Comparison of ENCODE assay signal across 35 mouse cellular contexts in genomic region chr3:146571341-146571740, GRCm38 (mm10). TPM values are rescaled to one million over a fixed set of nuclear protein-coding genes. Genes with fewer than 3 reads are reported as not detected.
DNase-seq lines count a peak whose midpoint lies in the region; ATAC-seq and TF ChIP-seq lines count a peak whose summit lies in the region.
"Had no signal": no experiment of that assay in that cellular context is flagged by ENCODE, and none has a peak within 500 bp of the region (broad histone marks: within the 10 kb centered on the region; RNA-seq: fewer than 3 reads in every experiment).

No protein-coding gene starts in this region.

- WGBS in lung, embryonic 14.5 days, result 52% methylated on average over 1 of the region's 1 CpGs
- 54% methylated on average over 1 of the region's 1 CpGs for WGBS in liver, postnatal 0 days (ENCODE audit: insufficient replicate concordance)

- no peak for TF ChIP-seq CTCF in lung, embryonic 14.5 days (IDR thresholded peaks at IDR 0.05; ENCODE audit: low read depth)
- TF ChIP-seq CTCF in liver, postnatal 0 days (IDR thresholded peaks at IDR 0.05; ENCODE audit: low read depth), result no peak

- no peak overlapping the region for H3K4me3 ChIP-seq in lung, embryonic 14.5 days (ENCODE audit: low read depth, low read length)
- H3K4me3 ChIP-seq in liver, postnatal 0 days (ENCODE audit: low read depth, low read length), result no peak overlapping the region
- H3K4me3 ChIP-seq: heart, embryonic 12.5 days; limb, embryonic 10.5 days; neural tube, embryonic 15.5 days had no signal

- no peak overlapping the region for H3K4me2 ChIP-seq in lung, embryonic 14.5 days
- H3K4me2 ChIP-seq in liver, postnatal 0 days (ENCODE audit: low read depth, low read length), result no peak overlapping the region
- H3K4me2 ChIP-seq: heart, embryonic 12.5 days; midbrain, embryonic 11.5 days; neural tube, embryonic 15.5 days had no signal

- TF ChIP-seq EP300 in liver, postnatal 0 days (IDR thresholded peaks at IDR 0.05; ENCODE audit: low read depth), result no peak

- no peak overlapping the region for H3K9ac ChIP-seq in lung, embryonic 14.5 days
- H3K9ac ChIP-seq in liver, postnatal 0 days (replicated peaks), result no peak overlapping the region
- H3K9ac ChIP-seq: heart, embryonic 12.5 days; liver, embryonic 14.5 days; neural tube, embryonic 15.5 days had no signal

- no peaks in the 10 kb centered on the region for H3K27me3 ChIP-seq in lung, embryonic 14.5 days (ENCODE audit: insufficient read depth, low read length)
- H3K27me3 ChIP-seq in liver, postnatal 0 days (ENCODE audit: insufficient read depth, low read length), result no peaks in the 10 kb centered on the region
- H3K27me3 ChIP-seq: heart, embryonic 12.5 days; neural tube, embryonic 15.5 days had no signal

- no peaks in the 10 kb centered on the region for H3K9me3 ChIP-seq in lung, embryonic 14.5 days (ENCODE audit: low read depth, low read length)
- no peaks in the 10 kb centered on the region for H3K9me3 ChIP-seq in liver, postnatal 0 days (ENCODE audit: low read length)
- H3K9me3 ChIP-seq: heart, embryonic 12.5 days; limb, embryonic 10.5 days; neural tube, embryonic 15.5 days had no signal

- H3K36me3 ChIP-seq in lung, embryonic 14.5 days (ENCODE audit: insufficient read depth), result no peaks in the 10 kb centered on the region
- H3K36me3 ChIP-seq in liver, postnatal 0 days (replicated peaks; ENCODE audit: insufficient read depth, low read length), result no peaks in the 10 kb centered on the region
- H3K36me3 ChIP-seq: heart, embryonic 12.5 days; limb, embryonic 10.5 days; neural tube, embryonic 15.5 days had no signal

- no peak for ATAC-seq in lung, embryonic 14.5 days (ENCODE audit: insufficient read depth)
- ATAC-seq in liver, postnatal 0 days, result peak; percentile 25; the same call in 1 of the 2 replicates
- no peak for ATAC-seq in erythroid progenitor cell, adult 5-6 weeks (replicated peaks; ENCODE audit: low FRiP score, poor library complexity, severe bottlenecking)
- ATAC-seq: hindbrain, postnatal 0 days; intestine, embryonic 16.5 days had no signal

- no peaks in the 10 kb centered on the region for H3K4me1 ChIP-seq in lung, embryonic 14.5 days (ENCODE audit: insufficient read depth)
- peaks cover 5% of the 10 kb centered on the region; the same call in 1 of the 2 replicates for H3K4me1 ChIP-seq in liver, postnatal 0 days (ENCODE audit: insufficient read depth)
- H3K4me1 ChIP-seq: neural tube, embryonic 15.5 days had no signal

- peak; percentile 10 for DNase-seq in adrenal gland, postnatal 14 days
- no peak for DNase-seq in adrenal gland, postnatal 4 days (ENCODE audit: low spot score in 2 of 2)
- peak; percentile 4 for DNase-seq in lung, embryonic 14.5 days
- no peak for DNase-seq in lung, postnatal 36 days
- DNase-seq in NIH3T3 (ENCODE audit: low read depth), result peak; percentile 65
- DNase-seq in liver, postnatal 0 days, result no peak
- no peak for DNase-seq in T-cell, adult 2 months (ENCODE audit: low spot score)
- DNase-seq: adrenal gland, postnatal 10 days; cerebellum, adult 9-11 months; embryo, embryonic 11 days; gastrocnemius, postnatal 14 days; heart, adult 18-20 months; heart, postnatal 10 days; kidney, adult 9 months; kidney, postnatal 14 days; thymus, adult 2 months had no signal

- no peak overlapping the region for H3K27ac ChIP-seq in lung, embryonic 14.5 days (ENCODE audit: low read depth)
- H3K27ac ChIP-seq in liver, postnatal 0 days (ENCODE audit: low read depth), result peak overlapping the region; percentile 72
- H3K27ac ChIP-seq: hindbrain, postnatal 0 days; limb, embryonic 10.5 days; liver, embryonic 14.5 days; macrophage; neural tube, embryonic 15.5 days; stomach, postnatal 0 days had no signal

RNA-seq across cellular contexts. Expression of gene Uox, which starts 1.1 kb away (rescaled TPM):
- total RNA-seq in adrenal gland, postnatal 14 days (2021), result 4.5 and 109 TPM in 2 replicates
- total RNA-seq in adrenal gland, postnatal 4 days (2021), result 10 to 100 TPM in 1 of 2 experiments, under 1 TPM in 1; 0.76 to 23.6 TPM
- not detected in 2 replicates for polyA plus RNA-seq in lung, embryonic 14.5 days (2014; fragmentation: Nextera tagmentation; extraction: Ambion mirVana)
- polyA plus RNA-seq in liver, postnatal 0 days (2015; fragmentation: Nextera tagmentation; extraction: Ambion mirVana), result 213 and 245 TPM in 2 replicates
- total RNA-seq in erythroid progenitor cell, adult 5-6 weeks (2015; ENCODE audit: low replicate concordance), result not detected in 2 replicates
- total RNA-seq in erythroid progenitor cell, adult 5-6 weeks (2017; ENCODE audit: low replicate concordance), result not detected in 2 replicates
- total RNA-seq: gastrocnemius, postnatal 14 days; heart, adult 18-20 months; heart, postnatal 10 days; layer of hippocampus, postnatal 14 days; MEL; midbrain, postnatal 0 days had no signal
- polyA plus RNA-seq: C2C12; forebrain, embryonic 16.5 days; hindbrain, embryonic 11.5 days; limb, embryonic 10.5 days; macrophage; neural tube, embryonic 15.5 days had no signal

RNA-seq across cellular contexts. Expression of gene Dnase2b, which starts 44.1 kb away (rescaled TPM):
- 1.3 TPM in 1 of 2 replicates, not detected in the other for total RNA-seq in adrenal gland, postnatal 14 days (2021)
- total RNA-seq in adrenal gland, postnatal 4 days (2021), result under 1 TPM in 1 of 2 experiments, not detected in 1; 0.54 TPM
- not detected in 2 replicates for polyA plus RNA-seq in lung, embryonic 14.5 days (2014; fragmentation: Nextera tagmentation; extraction: Ambion mirVana)
- polyA plus RNA-seq in liver, postnatal 0 days (2015; fragmentation: Nextera tagmentation; extraction: Ambion mirVana), result 3.9 and 4.0 TPM in 2 replicates
- not detected in 2 replicates for total RNA-seq in erythroid progenitor cell, adult 5-6 weeks (2015; ENCODE audit: low replicate concordance)
- not detected in 2 replicates for total RNA-seq in erythroid progenitor cell, adult 5-6 weeks (2017; ENCODE audit: low replicate concordance)
- total RNA-seq: gastrocnemius, postnatal 14 days; heart, adult 18-20 months; heart, postnatal 10 days; hindbrain, postnatal 0 days; layer of hippocampus, adult 18-20 months; layer of hippocampus, postnatal 14 days; MEL; midbrain, postnatal 0 days had no signal
- polyA plus RNA-seq: C2C12; embryonic facial prominence, embryonic 14.5 days; forebrain, embryonic 16.5 days; heart, embryonic 12.5 days; hindbrain, embryonic 11.5 days; hindbrain, postnatal 0 days; macrophage; midbrain, embryonic 11.5 days; midbrain, postnatal 0 days; neural tube, embryonic 15.5 days; small intestine, adult 2 months; stomach, postnatal 0 days; thymus, adult 2 months had no signal

RNA-seq across cellular contexts. Expression of gene Rpf1, which starts 50.1 kb away (rescaled TPM):
- total RNA-seq in adrenal gland, postnatal 14 days (2021), result 29.9 and 37.0 TPM in 2 replicates
- total RNA-seq in adrenal gland, postnatal 4 days (2021), result 10 to 100 TPM; 39.8 to 40.4 TPM
- polyA plus RNA-seq in lung, embryonic 14.5 days (2014; fragmentation: Nextera tagmentation; extraction: Ambion mirVana), result 55.7 and 56.1 TPM in 2 replicates
- polyA plus RNA-seq in liver, postnatal 0 days (2015; fragmentation: Nextera tagmentation; extraction: Ambion mirVana), result 24.0 and 24.6 TPM in 2 replicates
- 28.1 and 44.0 TPM in 2 replicates for total RNA-seq in erythroid progenitor cell, adult 5-6 weeks (2015; ENCODE audit: low replicate concordance)
- total RNA-seq in erythroid progenitor cell, adult 5-6 weeks (2017; ENCODE audit: low replicate concordance), result 23.9 and 25.3 TPM in 2 replicates

Comparison
In these comparisons a context has a peak if more than half of its experiments do, and no peak if none do; other contexts are left out.
1. DNase-seq: peak in adrenal gland, postnatal 14 days (single experiment), lung, embryonic 14.5 days (single experiment) and NIH3T3 (single experiment); none in adrenal gland, postnatal 4 days (0 of 2), lung, postnatal 36 days (single experiment), liver, postnatal 0 days (single experiment) and T-cell, adult 2 months (single experiment).